Mouse (Mus musculus) ovary, postnatal 36 days (tissue): ENCODE measurements at regions not wholly inside any gene's neighbourhood (a gene's known extent, or its start where the extent isn't known, plus 50 kb on each side); places are given as distances from the start of the nearest gene placed in this dataset.

Experiments
- DNase-seq: peaks from one replicate; pipeline ENCODE4 v3.0.0; 2022; ENCODE audit warnings: low spot score, mixed read lengths

- peak; percentile 32 for DNase-seq
These were observed 266.6 kb upstream of the Klf3 start for GRCm38 (mm10) chr5:64536393-64537112.

- no peak for DNase-seq
These were observed 265.9 kb upstream of the Klf3 start for GRCm38 (mm10) chr5:64537113-64537780.

GRCm38 (mm10) chr5:64541765-64542164, 261.4 kb upstream of the Klf3 start:
- DNase-seq: no peak

- DNase-seq: no peak
These were observed 247.3 kb upstream of the Klf3 start for GRCm38 (mm10) chr5:64555931-64556330.

GRCm38 (mm10) chr5:64566451-64567390, 236.5 kb upstream of the Klf3 start:
- no peak for DNase-seq

- no peak for DNase-seq
These were observed 235.4 kb upstream of the Klf3 start for GRCm38 (mm10) chr5:64567813-64568212.

GRCm38 (mm10) chr5:64568294-64568693, 234.9 kb upstream of the Klf3 start:
- DNase-seq: no peak

- DNase-seq: no peak
These were observed 228.8 kb upstream of the Klf3 start for GRCm38 (mm10) chr5:64574386-64574785.

GRCm38 (mm10) chr5:64575896-64576295, 227.3 kb upstream of the Klf3 start:
- no peak for DNase-seq

GRCm38 (mm10) chr5:64576426-64577262, 226.5 kb upstream of the Klf3 start:
- DNase-seq: no peak

- DNase-seq: no peak
These were observed 225.8 kb upstream of the Klf3 start for GRCm38 (mm10) chr5:64577424-64577823.

GRCm38 (mm10) chr5:64578536-64578935, 224.7 kb upstream of the Klf3 start:
- DNase-seq: no peak

- DNase-seq: no peak
These were observed 224.1 kb upstream of the Klf3 start for GRCm38 (mm10) chr5:64579086-64579485.

GRCm38 (mm10) chr5:64579494-64580339, 223.5 kb upstream of the Klf3 start:
- DNase-seq: peak; percentile 56

GRCm38 (mm10) chr5:64580340-64580723, 222.9 kb upstream of the Klf3 start:
- DNase-seq: no peak

GRCm38 (mm10) chr5:64580786-64581445, 222.3 kb upstream of the Klf3 start:
- no peak for DNase-seq

- DNase-seq: peak; percentile 71
These were observed 221.7 kb upstream of the Klf3 start for GRCm38 (mm10) chr5:64581461-64581860.

- DNase-seq: no peak
These were observed 221.2 kb upstream of the Klf3 start for GRCm38 (mm10) chr5:64582031-64582430.

GRCm38 (mm10) chr5:64584308-64584707, 218.9 kb upstream of the Klf3 start:
- no peak for DNase-seq
